Mouse (Mus musculus): ENCODE measurements around the gene Tns1. TPM values are rescaled to one million over a fixed set of nuclear protein-coding genes. Genes with fewer than 3 reads are reported as not detected.

The Tns1 gene
- polyA plus RNA-seq, 1 experiment: 117 TPM

DNA sequence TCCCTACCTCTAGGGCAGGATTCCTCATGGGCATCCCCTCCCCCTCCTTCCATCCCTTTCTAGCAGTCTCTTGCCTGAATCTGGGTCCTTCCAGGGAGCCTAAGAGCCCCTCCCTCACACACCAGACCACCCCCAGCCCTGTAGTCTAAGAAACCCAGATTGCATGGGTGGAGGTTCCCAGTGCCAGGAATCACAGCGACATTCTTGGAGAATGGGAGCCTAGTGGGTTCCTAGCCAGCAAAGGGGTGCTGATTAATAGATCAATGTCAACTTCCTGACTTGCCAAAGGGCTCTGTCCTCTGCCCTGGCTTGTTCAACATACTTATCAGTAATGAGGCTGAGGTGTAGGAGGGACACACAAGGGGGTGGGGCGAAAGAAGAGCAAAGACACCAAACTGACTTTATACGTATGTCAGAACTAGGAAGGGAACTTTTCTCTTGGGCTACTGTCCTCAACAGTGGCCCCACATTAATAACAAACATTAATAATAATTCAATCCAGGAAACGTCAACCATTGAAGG, 80.6 kb downstream of the Tns1 start:
- 88% methylated on average over 4 of the region's 4 CpGs for WGBS
- H3K27me3 ChIP-seq (ENCODE audit: control insufficient read depth, insufficient read depth, low read length): no peaks in the 10 kb centered on the region
- H3K4me1 ChIP-seq (replicated peaks; ENCODE audit: control insufficient read depth, insufficient read depth, low read length): peaks cover 5% of the 10 kb centered on the region; the same call in 1 of the 2 replicates
- H3K27ac ChIP-seq (ENCODE audit: control insufficient read depth, insufficient read depth, low read length): no peak overlapping the region
- no peaks in the 10 kb centered on the region for H3K36me3 ChIP-seq (ENCODE audit: control insufficient read depth, insufficient read depth, low read length)
- H3K4me3 ChIP-seq (ENCODE audit: control insufficient read depth, insufficient read depth, low read length): no peak overlapping the region
- no peak for DNase-seq
- TF ChIP-seq CTCF (IDR thresholded peaks at IDR 0.05; ENCODE audit: borderline replicate concordance, control insufficient read depth, extremely low read depth, insufficient read depth, low read length, poor library complexity): no peak
- no peak for TF ChIP-seq POLR2A (IDR thresholded peaks at IDR 0.05; ENCODE audit: control insufficient read depth, extremely low read depth, insufficient read depth, low read length, poor library complexity)

DNA sequence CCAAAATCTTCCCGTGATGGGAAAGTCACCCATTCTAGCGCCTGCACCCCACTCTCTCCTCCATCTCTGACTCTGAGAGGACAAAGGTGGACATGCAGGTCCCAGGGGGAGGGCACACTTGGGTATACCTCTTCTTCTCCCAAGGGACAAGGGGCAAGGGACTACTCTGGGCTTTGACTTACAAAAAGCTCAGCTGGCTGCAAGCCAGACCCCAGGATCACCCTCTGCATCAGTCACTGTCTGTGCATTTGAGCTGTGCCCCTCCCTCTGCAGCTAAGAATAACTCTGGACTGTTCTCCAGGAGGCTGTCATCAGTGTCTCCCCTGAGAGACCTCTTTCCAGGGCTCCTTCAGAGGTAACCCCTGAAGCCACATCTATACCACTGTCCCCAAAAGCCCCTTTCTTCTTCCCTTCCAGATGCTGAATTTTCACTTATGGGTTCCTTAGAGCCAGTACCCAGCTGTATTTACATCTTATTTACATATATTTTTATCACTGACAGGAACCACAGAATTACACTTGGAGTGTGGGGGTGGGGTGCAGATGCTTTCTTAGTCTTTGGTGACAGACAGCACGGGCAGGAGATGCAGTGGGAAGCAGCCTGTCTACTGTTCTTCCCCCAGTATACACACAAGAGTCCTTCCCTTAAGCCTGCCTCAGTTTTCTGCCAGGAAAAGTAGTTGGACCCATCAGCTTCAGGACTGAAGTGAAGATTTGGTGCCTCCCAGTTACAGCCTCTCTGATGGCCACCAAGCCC, 81.4 kb downstream of the Tns1 start:
- Histone ChIP-seq H3K4me3 (ENCODE audit: control insufficient read depth, insufficient read depth, low read length) (no peak overlapping the region), H3K4me1 (replicated peaks; ENCODE audit: control insufficient read depth, insufficient read depth, low read length) (peaks cover 5% of the 10 kb centered on the region; the same call in 1 of the 2 replicates), H3K36me3 (ENCODE audit: control insufficient read depth, insufficient read depth, low read length) (no peaks in the 10 kb centered on the region), H3K27ac (ENCODE audit: control insufficient read depth, insufficient read depth, low read length) (no peak overlapping the region), H3K27me3 (ENCODE audit: control insufficient read depth, insufficient read depth, low read length) (no peaks in the 10 kb centered on the region)
- TF ChIP-seq POLR2A (IDR thresholded peaks at IDR 0.05; ENCODE audit: control insufficient read depth, extremely low read depth, insufficient read depth, low read length, poor library complexity): no peak
- TF ChIP-seq CTCF (IDR thresholded peaks at IDR 0.05; ENCODE audit: borderline replicate concordance, control insufficient read depth, extremely low read depth, insufficient read depth, low read length, poor library complexity): no peak
- WGBS: 69% methylated on average over 3 of the region's 3 CpGs
- DNase-seq: no peak

- no peak for DNase-seq
- H3K4me1 ChIP-seq (replicated peaks; ENCODE audit: control insufficient read depth, insufficient read depth, low read length): peaks cover 11% of the 10 kb centered on the region
- H3K4me3 ChIP-seq (ENCODE audit: control insufficient read depth, insufficient read depth, low read length): no peak overlapping the region
- no peaks in the 10 kb centered on the region for H3K36me3 ChIP-seq (ENCODE audit: control insufficient read depth, insufficient read depth, low read length)
- TF ChIP-seq CTCF (IDR thresholded peaks at IDR 0.05; ENCODE audit: borderline replicate concordance, control insufficient read depth, extremely low read depth, insufficient read depth, low read length, poor library complexity) (no peak), POLR2A (IDR thresholded peaks at IDR 0.05; ENCODE audit: control insufficient read depth, extremely low read depth, insufficient read depth, low read length, poor library complexity) (no peak)
- 82% methylated on average over 8 of the region's 8 CpGs for WGBS
- no peak overlapping the region for H3K27ac ChIP-seq (ENCODE audit: control insufficient read depth, insufficient read depth, low read length)
- no peaks in the 10 kb centered on the region for H3K27me3 ChIP-seq (ENCODE audit: control insufficient read depth, insufficient read depth, low read length)
These were observed 82.6 kb downstream of the Tns1 start for GRCm38 (mm10) chr1:74041692-74042091.

- no peak for DNase-seq
- H3K27me3 ChIP-seq (ENCODE audit: control insufficient read depth, insufficient read depth, low read length): no peaks in the 10 kb centered on the region
- TF ChIP-seq POLR2A (IDR thresholded peaks at IDR 0.05; ENCODE audit: control insufficient read depth, extremely low read depth, insufficient read depth, low read length, poor library complexity): no peak
- no peak for TF ChIP-seq CTCF (IDR thresholded peaks at IDR 0.05; ENCODE audit: borderline replicate concordance, control insufficient read depth, extremely low read depth, insufficient read depth, low read length, poor library complexity)
- 96% methylated on average over 7 of the region's 7 CpGs for WGBS
- H3K4me3 ChIP-seq (ENCODE audit: control insufficient read depth, insufficient read depth, low read length): no peak overlapping the region
- H3K27ac ChIP-seq (ENCODE audit: control insufficient read depth, insufficient read depth, low read length): no peak overlapping the region
- no peaks in the 10 kb centered on the region for H3K36me3 ChIP-seq (ENCODE audit: control insufficient read depth, insufficient read depth, low read length)
- peaks cover 12% of the 10 kb centered on the region for H3K4me1 ChIP-seq (replicated peaks; ENCODE audit: control insufficient read depth, insufficient read depth, low read length)
These were observed 83.1 kb downstream of the Tns1 start for GRCm38 (mm10) chr1:74041178-74041577.

DNA sequence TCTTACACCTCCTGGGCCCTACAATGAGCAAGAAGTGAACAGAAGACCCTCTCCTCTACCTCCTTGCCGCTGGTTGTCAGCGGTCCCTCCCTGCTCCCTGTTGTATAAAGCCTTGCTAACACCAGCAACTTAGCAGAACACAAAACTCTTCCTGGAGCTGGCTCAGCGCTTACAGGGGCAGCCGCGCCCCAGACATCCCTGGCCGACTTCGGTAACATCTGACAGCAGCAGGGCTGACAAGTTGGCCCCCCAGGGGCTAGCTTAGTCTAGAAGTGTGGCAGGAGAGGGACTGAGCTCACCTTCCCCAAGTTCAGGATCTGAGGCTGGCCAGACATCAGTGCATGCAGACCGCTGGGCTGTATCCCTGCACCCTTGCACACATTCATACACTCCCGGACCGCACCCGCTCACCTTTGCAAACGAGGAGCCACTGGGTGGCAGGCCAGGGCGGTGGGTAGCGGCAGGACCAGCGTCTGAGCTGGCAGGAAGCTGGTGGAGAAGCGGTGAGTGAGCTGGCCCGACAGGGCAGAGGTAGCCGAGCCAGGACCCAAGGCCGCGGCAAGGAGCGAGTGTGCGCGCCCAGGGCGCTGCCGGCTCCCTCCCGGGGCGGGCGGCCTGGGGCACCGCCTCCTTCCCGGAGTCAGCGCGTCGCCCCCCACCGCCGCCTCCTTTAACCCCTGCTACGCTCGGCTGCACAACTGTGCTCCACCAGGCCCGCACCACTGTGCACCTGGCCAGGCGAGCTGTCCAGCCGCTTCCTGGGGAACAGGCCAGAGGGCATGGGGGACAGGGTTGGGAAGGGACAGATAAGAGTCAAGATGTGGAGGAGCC, 87.5 kb downstream of the Tns1 start:
- Histone ChIP-seq H3K4me3 (ENCODE audit: control insufficient read depth, insufficient read depth, low read length) (peak overlapping the region; percentile 18; the same call in 1 of the 2 replicates), H3K27ac (ENCODE audit: control insufficient read depth, insufficient read depth, low read length) (no peak overlapping the region; the same call in 1 of the 2 replicates), H3K4me1 (replicated peaks; ENCODE audit: control insufficient read depth, insufficient read depth, low read length) (peaks cover 7% of the 10 kb centered on the region), H3K36me3 (ENCODE audit: control insufficient read depth, insufficient read depth, low read length) (no peaks in the 10 kb centered on the region), H3K27me3 (ENCODE audit: control insufficient read depth, insufficient read depth, low read length) (no peaks in the 10 kb centered on the region)
- no peak for TF ChIP-seq POLR2A (IDR thresholded peaks at IDR 0.05; ENCODE audit: control insufficient read depth, extremely low read depth, insufficient read depth, low read length, poor library complexity)
- TF ChIP-seq CTCF (IDR thresholded peaks at IDR 0.05; ENCODE audit: borderline replicate concordance, control insufficient read depth, extremely low read depth, insufficient read depth, low read length, poor library complexity): no peak
- DNase-seq: peak; percentile 27
- 15% methylated on average over 40 of the region's 40 CpGs for WGBS

- DNase-seq: no peak
- Histone ChIP-seq H3K36me3 (ENCODE audit: control insufficient read depth, insufficient read depth, low read length) (no peaks in the 10 kb centered on the region), H3K4me3 (ENCODE audit: control insufficient read depth, insufficient read depth, low read length) (peak overlapping the region; percentile 18; the same call in 1 of the 2 replicates), H3K4me1 (replicated peaks; ENCODE audit: control insufficient read depth, insufficient read depth, low read length) (peaks cover 7% of the 10 kb centered on the region), H3K27me3 (ENCODE audit: control insufficient read depth, insufficient read depth, low read length) (no peaks in the 10 kb centered on the region), H3K27ac (ENCODE audit: control insufficient read depth, insufficient read depth, low read length) (no peak overlapping the region)
- no peak for TF ChIP-seq POLR2A (IDR thresholded peaks at IDR 0.05; ENCODE audit: control insufficient read depth, extremely low read depth, insufficient read depth, low read length, poor library complexity)
- no peak for TF ChIP-seq CTCF (IDR thresholded peaks at IDR 0.05; ENCODE audit: borderline replicate concordance, control insufficient read depth, extremely low read depth, insufficient read depth, low read length, poor library complexity)
- WGBS: 90% methylated on average over 3 of the region's 3 CpGs
These were observed 88.2 kb downstream of the Tns1 start for GRCm38 (mm10) chr1:74035912-74036489.
